Mouse (Mus musculus) kidney, postnatal 0 days (tissue): ENCODE results near the gene Jph2. TPM values are rescaled to one million over a fixed set of nuclear protein-coding genes. Genes with fewer than 3 reads are reported as not detected.
A peak's percentile ranks its signal among the peaks of the same experiment; 100 is the strongest.

Experiments used
- ATAC-seq: fragments of 200-750 bp; cut with Nextera tagmentation; replicated peaks from 2 replicates; pipeline ENCODE4 v1.8.0; 2017; ENCODE audit warnings: low read depth, moderate number of reproducible peaks, moderate TSS enrichment, moderate library complexity; ENCODE audit not compliant: low FRiP score
- DNase-seq: peaks from one replicate; pipeline ENCODE4 v3.0.0-alpha.2; 2016; ENCODE audit warnings: low spot score
- H3K27ac ChIP-seq: fragments of 300-500 bp; sonication (generic); 2 replicates; pipeline ENCODE4 v1.5.1; 2014; ENCODE audit warnings: mild to moderate bottlenecking
- H3K27me3 ChIP-seq: fragments of 300-500 bp; sonication (generic); 2 replicates; pipeline ENCODE4 v1.6.1; 2014; ENCODE audit warnings: low read length, mixed read lengths; ENCODE audit not compliant: insufficient read depth
- H3K36me3 ChIP-seq: fragments of 300-500 bp; sonication (generic); 2 replicates; pipeline ENCODE4 v1.6.1; 2014; ENCODE audit warnings: low read length, mixed read lengths; ENCODE audit not compliant: insufficient read depth
- H3K4me1 ChIP-seq: fragments of 300-500 bp; sonication (generic); replicated peaks from 2 replicates; pipeline ENCODE4 v1.6.1; 2014; ENCODE audit warnings: antibody characterized with exemption, low read length, mixed read lengths; ENCODE audit not compliant: insufficient read depth
- H3K4me2 ChIP-seq: fragments of 300-500 bp; sonication (generic); 2 replicates; pipeline ENCODE4 v1.6.1; 2014; ENCODE audit warnings: mild to moderate bottlenecking, low read length, moderate library complexity, mixed read lengths
- H3K4me3 ChIP-seq: fragments of 300-500 bp; sonication (generic); replicated peaks from 2 replicates; pipeline ENCODE4 v1.5.1; 2014; ENCODE audit warnings: low read depth, low read length
- H3K9ac ChIP-seq: fragments of 300-500 bp; sonication (generic); 2 replicates; pipeline ENCODE4 v1.6.1; 2014; ENCODE audit warnings: low read depth, low read length
- H3K9me3 ChIP-seq: fragments of 300-500 bp; sonication (generic); replicated peaks from 2 replicates; pipeline ENCODE4 v1.6.1; 2016; ENCODE audit warnings: low read length, inconsistent platforms, mixed read lengths
- CTCF ChIP-seq: IDR thresholded peaks from 2 replicates; pipeline ENCODE4 v1.5.1; 2016; ENCODE audit warnings: antibody characterized with exemption, low read depth, mild to moderate bottlenecking, moderate library complexity
- WGBS: fragments of 180-500 bp; shearing (Covaris S2); extraction: QIAGEN DNeasy Blood & Tissue Kit; methylation state at CpG from one replicate; pipeline ENCODE4 v1.1.7; 2014; 5-methylcytosine and 5-hydroxymethylcytosine counted together
- polyA plus RNA-seq: library from polyadenylated mRNA; unstranded; fragments of >200 nt; fragmentation: Nextera tagmentation; extraction: Ambion mirVana; gene quantifications from 2 replicates; pipeline ENCODE4 v1.2.1, GENCODE M21; 2015

The Jph2 gene
- polyA plus RNA-seq, 1 experiment from 2014 or later, result 3.5 TPM

DNA sequence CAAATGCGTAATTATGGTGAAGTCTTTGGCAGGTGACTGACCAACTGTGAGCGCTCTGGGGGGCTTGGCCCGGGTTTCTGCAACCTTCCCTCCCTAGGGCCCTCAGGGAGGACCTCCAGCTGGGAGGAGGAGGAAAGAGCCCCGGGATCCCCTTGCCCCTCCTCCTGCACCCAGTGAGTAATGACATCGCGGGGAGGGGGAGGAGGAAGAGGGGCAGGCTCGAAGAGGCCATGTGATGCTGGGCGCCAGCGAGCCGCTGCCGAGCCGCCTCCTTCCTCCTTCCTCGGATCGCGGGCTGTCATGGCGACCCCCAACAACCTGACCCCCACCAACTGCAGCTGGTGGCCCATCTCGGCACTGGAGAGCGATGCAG lies 40.4 kb upstream of the Jph2 start, which contains the start of gene Gdap1l1:
Gene Gdap1l1 (plus strand): TSS at position 231 of the 373 bp plus-strand sequence.
- Histone ChIP-seq H3K27ac (no peak within 1 kb of the TSS), H3K27me3 (0 out of 2 replicates have a peak, but pooled peaks cover 7% of the 10 kb centered on the region), H3K4me1 (peaks cover 6% of the 10 kb centered on the region; the same call in 1 of the 2 replicates), H3K4me2 (peak within 1 kb of the TSS; percentile 43), H3K4me3 (peak within 1 kb of the TSS; percentile 13; the same call in 1 of the 2 replicates), H3K9ac (no peak within 1 kb of the TSS), H3K9me3 (no peaks in the 10 kb centered on the region), H3K36me3 (no peaks in the 10 kb centered on the region)
- WGBS, result 0% methylated on average over 15 of the region's 18 CpGs
- no peak; the same call in 1 of the 2 replicates for ATAC-seq
- TF ChIP-seq CTCF, result no peak
- no peak for DNase-seq

DNA sequence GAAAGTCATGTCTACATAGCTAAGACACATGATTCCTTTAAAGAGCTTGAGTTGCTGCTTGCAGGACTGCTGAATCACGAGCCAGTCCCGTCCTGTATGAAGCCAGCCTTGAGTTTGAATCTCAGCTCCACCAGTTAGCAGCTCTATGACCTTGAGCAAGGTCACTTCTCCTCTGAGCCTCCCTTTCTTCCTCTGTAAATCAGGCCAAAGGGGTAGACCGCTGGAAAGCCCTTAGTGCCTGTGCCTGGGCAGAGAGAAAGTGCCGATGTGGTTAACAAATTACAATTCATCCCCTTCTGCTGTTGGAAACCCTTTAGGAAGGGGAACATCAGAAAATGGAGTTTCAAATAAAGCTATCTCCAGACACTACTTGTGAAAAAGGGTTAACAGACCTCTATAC lies 40.0 kb upstream of the Jph2 start:
- DNase-seq (no peak), ATAC-seq (no peak)
- TF ChIP-seq CTCF, result no peak
- Histone ChIP-seq H3K4me1 (peaks cover 6% of the 10 kb centered on the region; the same call in 1 of the 2 replicates), H3K36me3 (no peaks in the 10 kb centered on the region), H3K27ac (no peak overlapping the region), H3K9me3 (no peaks in the 10 kb centered on the region), H3K4me2 (peak overlapping the region; percentile 43; the same call in 1 of the 2 replicates), H3K27me3 (0 out of 2 replicates have a peak, but pooled peaks cover 7% of the 10 kb centered on the region), H3K9ac (no peak overlapping the region), H3K4me3 (no peak overlapping the region)
- WGBS, result 35% methylated on average over 4 of the region's 4 CpGs

DNA sequence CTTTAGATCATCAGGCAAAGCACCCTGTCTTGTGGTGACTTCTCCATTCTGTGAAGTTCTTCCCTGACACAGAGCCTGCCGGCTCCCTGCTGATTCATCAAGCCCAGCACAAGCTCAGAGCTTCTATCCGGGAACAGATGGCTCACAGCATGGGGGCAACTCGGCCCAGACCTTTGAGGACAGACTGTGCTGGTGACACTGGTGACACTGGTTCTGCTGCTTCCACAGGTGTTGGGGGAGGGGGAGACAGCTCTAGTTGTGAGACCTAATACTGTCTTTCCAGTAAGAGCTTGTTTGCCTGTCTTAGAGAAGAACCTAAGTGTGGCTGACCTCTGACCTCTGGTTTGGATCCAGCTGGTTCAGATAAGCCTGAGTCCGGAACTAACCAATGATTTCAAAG lies 36.2 kb upstream of the Jph2 start:
- 31% methylated on average over 4 of the region's 4 CpGs for WGBS
- no peak overlapping the region for H3K9ac ChIP-seq
- 0 out of 2 replicates have a peak, but pooled peaks cover 6% of the 10 kb centered on the region for H3K27me3 ChIP-seq
- no peak overlapping the region for H3K4me2 ChIP-seq
- TF ChIP-seq CTCF, result no peak
- no peak for ATAC-seq
- DNase-seq, result no peak
- H3K36me3 ChIP-seq, result no peaks in the 10 kb centered on the region
- peaks cover 6% of the 10 kb centered on the region; the same call in 1 of the 2 replicates for H3K4me1 ChIP-seq
- no peaks in the 10 kb centered on the region for H3K9me3 ChIP-seq
- H3K27ac ChIP-seq, result no peak overlapping the region
- no peak overlapping the region for H3K4me3 ChIP-seq

DNA sequence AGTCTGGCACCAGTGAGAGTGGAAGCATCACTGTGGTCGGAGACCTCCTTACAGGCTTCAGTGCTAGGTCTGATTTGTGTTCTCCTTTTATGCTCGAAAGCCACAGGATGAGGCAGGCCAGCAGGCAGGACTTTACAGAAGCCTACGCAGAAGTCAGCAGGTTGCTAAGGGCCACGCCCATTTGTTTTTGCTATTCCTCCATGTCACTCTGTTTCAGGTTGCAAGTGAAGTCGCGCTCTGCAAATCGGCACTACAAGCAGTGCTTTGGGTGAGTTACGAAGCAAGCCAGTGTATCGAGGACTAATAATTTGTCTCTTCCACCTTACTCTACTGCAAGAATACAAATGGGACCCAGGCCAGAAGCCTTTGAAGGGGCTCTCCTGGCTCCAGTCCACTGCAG lies 33.5 kb upstream of the Jph2 start:
- Histone ChIP-seq H3K4me3 (no peak overlapping the region), H3K27ac (no peak overlapping the region), H3K27me3 (no peaks in the 10 kb centered on the region), H3K4me2 (no peak overlapping the region), H3K9me3 (no peaks in the 10 kb centered on the region), H3K4me1 (no peaks in the 10 kb centered on the region), H3K36me3 (no peaks in the 10 kb centered on the region), H3K9ac (no peak overlapping the region)
- no peak for DNase-seq
- WGBS, result 74% methylated on average over 9 of the region's 9 CpGs
- ATAC-seq, result no peak
- TF ChIP-seq CTCF, result no peak

DNA sequence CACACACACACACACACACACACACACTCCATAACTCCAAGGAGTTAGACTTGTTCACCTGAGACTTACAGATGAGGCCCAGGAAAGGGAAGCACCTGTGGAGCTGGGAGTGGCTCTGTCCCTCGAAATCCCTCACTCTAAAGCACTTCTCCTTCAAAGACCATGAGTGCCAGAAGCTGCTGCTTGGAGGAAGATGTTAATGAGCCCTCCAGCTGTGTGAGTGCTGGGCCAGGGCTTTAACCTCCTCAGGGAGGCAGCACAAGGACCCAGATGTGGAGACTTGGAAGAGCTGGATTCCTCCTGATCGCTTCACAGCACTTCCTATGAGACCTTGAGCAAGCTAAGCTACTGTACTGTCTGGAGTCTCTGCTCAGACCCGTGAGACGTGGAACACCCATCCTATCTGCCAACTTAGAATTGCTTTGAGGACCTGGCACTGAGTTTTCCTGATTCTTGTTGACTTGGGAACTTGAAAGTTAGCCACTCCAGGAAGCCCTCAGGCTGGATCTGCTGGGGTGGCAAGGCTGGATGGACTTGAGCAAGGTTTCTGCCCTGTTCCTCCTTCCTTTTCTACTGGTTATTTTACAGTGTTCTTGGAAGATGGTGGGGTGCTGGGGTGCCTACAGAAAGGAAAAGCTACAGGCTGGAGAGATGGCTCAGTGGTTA lies 30.7 kb upstream of the Jph2 start:
- WGBS, result 53% methylated on average over 4 of the region's 4 CpGs
- Histone ChIP-seq H3K9me3 (no peaks in the 10 kb centered on the region), H3K4me1 (no peaks in the 10 kb centered on the region), H3K27ac (no peak overlapping the region), H3K4me3 (no peak overlapping the region), H3K36me3 (no peaks in the 10 kb centered on the region), H3K27me3 (no peaks in the 10 kb centered on the region), H3K9ac (no peak overlapping the region), H3K4me2 (no peak overlapping the region)
- DNase-seq, result no peak
- no peak for TF ChIP-seq CTCF
- ATAC-seq, result no peak

DNA sequence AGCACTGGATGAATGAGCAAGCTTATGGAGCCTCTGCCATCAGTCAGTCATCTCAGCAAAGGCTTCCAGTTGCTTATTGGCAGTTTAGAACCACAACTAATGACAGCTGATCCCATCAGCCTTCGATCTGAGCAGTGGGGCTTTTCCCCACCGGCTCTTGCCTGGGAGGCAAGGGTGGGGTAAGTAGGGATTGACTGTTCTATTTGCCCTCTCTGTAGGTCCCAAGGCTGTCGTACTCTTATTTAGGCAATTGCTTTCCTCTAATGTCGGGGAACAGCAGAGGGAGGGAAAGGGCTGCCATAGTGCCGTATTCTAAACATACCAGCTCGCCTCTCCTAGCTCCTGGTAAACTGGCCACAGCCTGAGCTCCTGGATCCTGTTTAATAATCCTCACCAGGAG lies 26.8 kb upstream of the Jph2 start, which contains the start of gene Oser1:
Gene Oser1 (minus strand): TSS at position 101 of the 400 bp plus-strand sequence.
- Histone ChIP-seq H3K27ac (no peak within 1 kb of the TSS), H3K36me3 (no peaks in the 10 kb centered on the region), H3K27me3 (no peaks in the 10 kb centered on the region), H3K4me1 (peaks cover 5% of the 10 kb centered on the region; the same call in 1 of the 2 replicates), H3K9ac (no peak within 1 kb of the TSS), H3K4me3 (no peak within 1 kb of the TSS), H3K9me3 (no peaks in the 10 kb centered on the region), H3K4me2 (no peak within 1 kb of the TSS)
- ATAC-seq, result no peak
- TF ChIP-seq CTCF, result no peak
- no peak for DNase-seq
- 80% methylated on average over 6 of the region's 6 CpGs for WGBS
